In the genomic region with DNA sequence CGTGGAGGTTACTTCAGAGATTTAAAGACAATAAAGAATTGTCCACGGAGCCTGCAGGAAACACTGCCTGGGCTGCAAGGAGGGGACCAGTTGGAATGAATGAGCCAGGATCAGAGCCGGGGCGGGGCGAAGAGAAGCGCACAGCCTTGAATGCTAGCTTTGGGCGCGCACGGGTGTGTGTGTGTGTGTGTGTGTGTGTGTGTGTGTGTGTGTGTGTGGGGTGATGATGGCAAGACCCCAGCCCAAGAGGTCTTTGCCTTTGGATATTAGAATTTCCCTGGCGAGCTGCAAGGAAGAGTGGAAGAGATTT, we compare ENCODE assay signal across 8 mouse cellular contexts. TPM values are rescaled to one million over a fixed set of nuclear protein-coding genes. Genes with fewer than 3 reads are reported as not detected.
A peak's percentile ranks its signal among the peaks of the same experiment; 100 is the strongest.
DNase-seq lines count a peak whose midpoint lies in the region; ATAC-seq and TF ChIP-seq lines count a peak whose summit lies in the region.

No protein-coding gene starts in this region.

- ATAC-seq in lung, postnatal 0 days, result no peak
- ATAC-seq in midbrain, embryonic 12.5 days (ENCODE audit: low FRiP score, low read depth), result no peak

- H3K27me3 ChIP-seq in lung, postnatal 0 days (replicated peaks; ENCODE audit: insufficient read depth, low read length), result peaks cover 19% of the 10 kb centered on the region
- no peaks in the 10 kb centered on the region for H3K27me3 ChIP-seq in midbrain, embryonic 12.5 days

- WGBS in lung, postnatal 0 days, result 5% methylated on average over 10 of the region's 10 CpGs
- WGBS in lung, adult 2 months, result 6% methylated on average over 10 of the region's 10 CpGs
- WGBS in midbrain, embryonic 12.5 days, result 0% methylated on average over 10 of the region's 10 CpGs

- H3K9me3 ChIP-seq in lung, postnatal 0 days (ENCODE audit: low read length), result no peaks in the 10 kb centered on the region
- H3K9me3 ChIP-seq in midbrain, embryonic 12.5 days, result no peaks in the 10 kb centered on the region

- H3K4me1 ChIP-seq in lung, postnatal 0 days (ENCODE audit: insufficient read depth, low read depth, low read length), result no peaks in the 10 kb centered on the region
- no peaks in the 10 kb centered on the region; the same call in 1 of the 2 replicates for H3K4me1 ChIP-seq in lung, adult 2 months (ENCODE audit: control insufficient read depth, insufficient read depth, low read length)
- H3K4me1 ChIP-seq in midbrain, embryonic 12.5 days, result peaks cover 67% of the 10 kb centered on the region

- DNase-seq in cerebellum, adult 18-20 months, result peak; percentile 49 to 54
- no peak for DNase-seq in cerebellum, adult 9-10 months
- peak; percentile 43 for DNase-seq in lung, postnatal 0 days (ENCODE audit: low spot score)
- DNase-seq in lung, adult 2 months, result no peak
- peak; percentile 11 for DNase-seq in heart, postnatal 4 days
- DNase-seq in B cell, adult 2 months, result no peak
- DNase-seq in urinary bladder, postnatal 10 days (ENCODE audit: low spot score), result no peak

- no peak overlapping the region for H3K9ac ChIP-seq in lung, postnatal 0 days (replicated peaks; ENCODE audit: low read depth)
- peak overlapping the region; percentile 81 for H3K9ac ChIP-seq in midbrain, embryonic 12.5 days (replicated peaks)

- TF ChIP-seq EP300 in lung, postnatal 0 days (IDR thresholded peaks at IDR 0.05), result no peak

- no peaks in the 10 kb centered on the region for H3K36me3 ChIP-seq in lung, postnatal 0 days (ENCODE audit: insufficient read depth, low read length)
- no peaks in the 10 kb centered on the region for H3K36me3 ChIP-seq in midbrain, embryonic 12.5 days

- no peak overlapping the region for H3K27ac ChIP-seq in lung, postnatal 0 days (ENCODE audit: low read length)
- H3K27ac ChIP-seq in midbrain, embryonic 12.5 days (replicated peaks), result peak overlapping the region; percentile 97

- TF ChIP-seq POLR2A in lung, adult 2 months (IDR thresholded peaks at IDR 0.05; ENCODE audit: borderline replicate concordance, extremely low read depth, low read depth, low read length), result no peak

- H3K4me3 ChIP-seq in lung, postnatal 0 days (ENCODE audit: low read depth, low read length), result peak overlapping the region; percentile 53
- H3K4me3 ChIP-seq in lung, adult 2 months (replicated peaks; ENCODE audit: extremely low read depth, low read depth, low read length), result no peak overlapping the region
- peak overlapping the region; percentile 79 for H3K4me3 ChIP-seq in midbrain, embryonic 12.5 days

- peak overlapping the region; percentile 95 for H3K4me2 ChIP-seq in lung, postnatal 0 days (replicated peaks; ENCODE audit: low read depth, low read length)
- H3K4me2 ChIP-seq in midbrain, embryonic 12.5 days (replicated peaks), result peak overlapping the region; percentile 88

- TF ChIP-seq CTCF in lung, postnatal 0 days (IDR thresholded peaks at IDR 0.05), result no peak
- TF ChIP-seq CTCF in lung, adult 2 months (IDR thresholded peaks at IDR 0.05; ENCODE audit: insufficient read depth, low read length), result no peak

RNA-seq across cellular contexts. Expression of gene Slc1a2, which starts 1.0 kb away (rescaled TPM):
- polyA plus RNA-seq in lung, postnatal 0 days (2015; fragmentation: Nextera tagmentation; extraction: Ambion mirVana), result 0.50 and 0.87 TPM in 2 replicates
- polyA plus RNA-seq in lung, adult 2 months (2012; rRNA removed), result 1.4 and 1.5 TPM in 2 replicates
- under 1 TPM; 0.20 to 0.26 TPM for total RNA-seq in heart, postnatal 4 days (2021)
- polyA plus RNA-seq in midbrain, embryonic 12.5 days (2016; fragmentation: Nextera tagmentation; extraction: Ambion mirVana), result 20.6 and 25.7 TPM in 2 replicates

Comparison
In these comparisons a context has a peak if more than half of its experiments do, and no peak if none do; other contexts are left out.
1. DNase-seq: peak in cerebellum, adult 18-20 months (2 of 2), lung, postnatal 0 days (single experiment) and heart, postnatal 4 days (single experiment); none in cerebellum, adult 9-10 months (single experiment), lung, adult 2 months (single experiment), B cell, adult 2 months (0 of 2) and urinary bladder, postnatal 10 days (single experiment).